Mouse (Mus musculus) neural tube, embryonic 12.5 days (tissue): ENCODE results near the gene Csmd2. TPM values are rescaled to one million over a fixed set of nuclear protein-coding genes. Genes with fewer than 3 reads are reported as not detected.

Experiments used
- ATAC-seq: fragments of 200-750 bp; cut with Nextera tagmentation; 2 replicates; pipeline ENCODE4 v1.8.0; 2017; ENCODE audit warnings: low read depth, mild to moderate bottlenecking, moderate TSS enrichment, moderate library complexity; ENCODE audit not compliant: low FRiP score
- H3K27ac ChIP-seq: fragments of 300-500 bp; sonication (generic); 2 replicates; pipeline ENCODE4 v1.5.1; 2016
- H3K27me3 ChIP-seq: fragments of 300-500 bp; sonication (generic); replicated peaks from 2 replicates; pipeline ENCODE4 v1.6.1; 2016; ENCODE audit warnings: mild to moderate bottlenecking
- H3K36me3 ChIP-seq: fragments of 300-500 bp; sonication (generic); 2 replicates; pipeline ENCODE4 v1.6.1; 2016; ENCODE audit warnings: mild to moderate bottlenecking
- H3K4me1 ChIP-seq: fragments of 300-500 bp; sonication (generic); 2 replicates; pipeline ENCODE4 v1.6.1; 2016
- H3K4me2 ChIP-seq: fragments of 300-500 bp; sonication (generic); replicated peaks from 2 replicates; pipeline ENCODE4 v1.6.1; 2016; ENCODE audit warnings: mild to moderate bottlenecking
- H3K4me3 ChIP-seq: fragments of 300-500 bp; sonication (generic); 2 replicates; pipeline ENCODE4 v1.5.1; 2016
- H3K9ac ChIP-seq: fragments of 300-500 bp; sonication (generic); 2 replicates; pipeline ENCODE4 v1.6.1; 2016; ENCODE audit warnings: mild to moderate bottlenecking
- H3K9me3 ChIP-seq: fragments of 300-500 bp; sonication (generic); 2 replicates; pipeline ENCODE4 v1.6.1; 2016; ENCODE audit warnings: mild to moderate bottlenecking
- WGBS: fragments of 180-500 bp; shearing (Covaris S2); methylation state at CpG from one replicate; pipeline ENCODE4 v1.1.7; 2016; 5-methylcytosine and 5-hydroxymethylcytosine counted together
- polyA plus RNA-seq: library from polyadenylated mRNA; unstranded; fragments of >200 nt; fragmentation: Nextera tagmentation; extraction: Ambion mirVana; gene quantifications from 2 replicates; pipeline ENCODE4 v1.2.1, GENCODE M21; 2016

Csmd2 gene
- polyA plus RNA-seq, 1 experiment from 2014 or later: 4.8 TPM

- H3K9ac ChIP-seq: no peak overlapping the region
- no peak for ATAC-seq
- H3K4me2 ChIP-seq: no peak overlapping the region
- H3K4me3 ChIP-seq: no peak overlapping the region
- H3K36me3 ChIP-seq: 0 out of 2 replicates have a peak, but pooled peaks cover 4% of the 10 kb centered on the region
- H3K27me3 ChIP-seq: no peaks in the 10 kb centered on the region
- 88% methylated on average over 2 of the region's 2 CpGs for WGBS
- H3K9me3 ChIP-seq: no peaks in the 10 kb centered on the region
- no peaks in the 10 kb centered on the region for H3K4me1 ChIP-seq
- no peak overlapping the region for H3K27ac ChIP-seq
Observed at GRCm38 (mm10) chr4:128378946-128379345, 391.3 kb downstream of the Csmd2 start.

DNA sequence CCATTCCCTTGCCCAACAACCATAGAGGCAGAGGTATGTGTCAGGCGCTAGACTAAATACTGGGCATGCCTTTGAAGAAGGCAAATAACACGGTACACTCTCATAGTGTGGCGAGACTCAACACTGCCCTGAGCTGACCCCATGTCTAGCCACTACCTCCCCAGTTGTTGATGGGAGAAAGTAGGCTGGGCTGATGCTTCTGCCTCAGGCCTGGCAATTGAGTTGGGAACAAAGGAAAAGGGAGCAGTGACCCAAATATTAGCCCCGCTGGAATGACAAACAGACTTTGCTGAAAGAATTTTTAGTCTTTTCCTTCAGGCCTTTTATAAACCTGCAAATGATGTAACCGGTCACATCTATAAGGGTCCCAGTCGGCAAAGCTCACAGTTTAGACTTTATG is 393.7 kb downstream of the Csmd2 start:
- H3K27ac ChIP-seq: no peak overlapping the region
- no peak overlapping the region for H3K4me2 ChIP-seq
- H3K4me1 ChIP-seq: no peaks in the 10 kb centered on the region
- no peaks in the 10 kb centered on the region for H3K27me3 ChIP-seq
- H3K9ac ChIP-seq: no peak overlapping the region
- 87% methylated on average over 6 of the region's 6 CpGs for WGBS
- no peak for ATAC-seq
- 0 out of 2 replicates have a peak, but pooled peaks cover 4% of the 10 kb centered on the region for H3K36me3 ChIP-seq
- no peaks in the 10 kb centered on the region for H3K9me3 ChIP-seq
- no peak overlapping the region for H3K4me3 ChIP-seq

- Histone ChIP-seq H3K9me3 (no peaks in the 10 kb centered on the region), H3K4me2 (no peak overlapping the region), H3K27me3 (no peaks in the 10 kb centered on the region), H3K4me1 (no peaks in the 10 kb centered on the region), H3K4me3 (no peak overlapping the region), H3K27ac (no peak overlapping the region), H3K9ac (no peak overlapping the region), H3K36me3 (0 out of 2 replicates have a peak, but pooled peaks cover 4% of the 10 kb centered on the region)
- no peak for ATAC-seq
- 95% methylated on average over 7 of the region's 7 CpGs for WGBS
Observed at GRCm38 (mm10) chr4:128383800-128384199, 396.1 kb downstream of the Csmd2 start.

DNA sequence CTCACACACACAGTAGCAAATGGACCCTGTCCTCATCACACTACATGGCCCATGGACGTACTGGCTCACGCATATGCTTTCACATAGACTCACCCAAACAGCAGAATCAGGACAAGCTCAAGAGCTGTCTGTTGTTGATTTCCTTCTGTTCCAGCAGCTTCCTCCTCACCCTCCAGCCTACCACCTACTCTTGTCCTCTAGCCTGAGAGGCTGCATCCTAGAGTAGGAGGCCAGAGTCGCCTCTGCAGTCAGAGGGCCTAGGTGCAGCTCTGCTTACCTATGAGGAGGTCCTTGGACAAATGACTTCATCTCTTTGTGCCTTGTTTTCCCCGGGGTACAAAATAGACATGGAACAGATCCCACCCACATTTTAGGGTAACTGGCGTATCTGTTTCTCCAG is 403.8 kb downstream of the Csmd2 start:
- H3K27ac ChIP-seq: no peak overlapping the region
- no peak for ATAC-seq
- no peak overlapping the region for H3K4me2 ChIP-seq
- H3K9ac ChIP-seq: no peak overlapping the region
- H3K4me1 ChIP-seq: peaks cover 8% of the 10 kb centered on the region
- H3K9me3 ChIP-seq: no peaks in the 10 kb centered on the region
- H3K27me3 ChIP-seq: no peaks in the 10 kb centered on the region
- no peak overlapping the region for H3K4me3 ChIP-seq
- 91% methylated on average over 5 of the region's 5 CpGs for WGBS
- 0 out of 2 replicates have a peak, but pooled peaks cover 3% of the 10 kb centered on the region for H3K36me3 ChIP-seq

DNA sequence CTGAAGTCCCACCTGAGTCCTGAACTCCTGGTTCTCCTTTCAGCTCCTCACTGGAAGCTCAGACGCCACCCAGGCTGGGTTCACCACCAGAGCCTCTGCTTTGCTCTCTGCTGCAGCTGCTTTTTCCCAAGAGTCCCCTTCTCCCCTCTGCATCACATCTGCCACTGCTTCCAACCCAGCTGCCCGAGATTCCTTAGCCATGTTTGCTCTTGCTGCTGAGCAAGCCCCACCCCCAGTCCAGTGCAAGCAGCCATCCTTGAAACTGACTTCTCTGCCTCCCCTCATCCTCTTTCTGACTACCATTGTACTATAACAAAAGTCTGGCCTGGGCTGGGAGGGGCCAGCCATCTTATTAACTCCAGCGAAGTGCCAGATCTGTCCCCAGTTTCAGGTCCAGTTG is 404.6 kb downstream of the Csmd2 start:
- H3K36me3 ChIP-seq: 0 out of 2 replicates have a peak, but pooled peaks cover 3% of the 10 kb centered on the region
- no peaks in the 10 kb centered on the region for H3K9me3 ChIP-seq
- peaks cover 8% of the 10 kb centered on the region for H3K4me1 ChIP-seq
- ATAC-seq: no peak
- H3K27me3 ChIP-seq: no peaks in the 10 kb centered on the region
- 35% methylated on average over 3 of the region's 3 CpGs for WGBS
- no peak overlapping the region for H3K4me2 ChIP-seq
- no peak overlapping the region for H3K9ac ChIP-seq
- no peak overlapping the region for H3K4me3 ChIP-seq
- no peak overlapping the region for H3K27ac ChIP-seq

DNA sequence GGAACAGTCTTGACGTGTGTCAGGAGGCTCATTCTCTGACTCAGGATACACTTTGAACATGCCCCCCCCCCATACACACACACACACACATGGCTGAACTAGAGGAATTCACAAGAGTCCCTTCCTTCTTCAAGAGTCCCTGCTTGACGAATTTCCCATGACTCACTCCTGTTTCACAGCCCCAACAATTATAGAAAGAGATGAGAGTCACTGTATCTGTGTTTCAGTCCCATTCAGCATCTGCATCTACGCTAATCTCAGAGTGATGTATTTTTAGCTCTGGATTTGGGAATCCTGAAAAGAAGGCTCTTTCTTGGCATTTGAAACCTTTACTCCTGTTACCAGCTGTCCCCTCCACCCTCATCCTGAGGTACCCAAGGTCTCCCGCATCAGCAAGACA is 406.2 kb downstream of the Csmd2 start:
- Histone ChIP-seq H3K4me2 (no peak overlapping the region), H3K36me3 (0 out of 2 replicates have a peak, but pooled peaks cover 3% of the 10 kb centered on the region), H3K9ac (no peak overlapping the region), H3K9me3 (no peaks in the 10 kb centered on the region), H3K4me3 (no peak overlapping the region), H3K4me1 (peaks cover 8% of the 10 kb centered on the region), H3K27ac (no peak overlapping the region), H3K27me3 (no peaks in the 10 kb centered on the region)
- ATAC-seq: no peak
- WGBS: 83% methylated on average over 4 of the region's 4 CpGs

GRCm38 (mm10) chr4:128396616-128397015 is 409.0 kb downstream of the Csmd2 start:
- Histone ChIP-seq H3K27me3 (no peaks in the 10 kb centered on the region), H3K36me3 (0 out of 2 replicates have a peak, but pooled peaks cover 3% of the 10 kb centered on the region), H3K4me1 (peaks cover 8% of the 10 kb centered on the region), H3K4me2 (no peak overlapping the region), H3K27ac (no peak overlapping the region), H3K9ac (no peak overlapping the region), H3K9me3 (no peaks in the 10 kb centered on the region), H3K4me3 (no peak overlapping the region)
- 86% methylated on average over 5 of the region's 5 CpGs for WGBS
- no peak for ATAC-seq

GRCm38 (mm10) chr4:128397804-128398203 is 410.1 kb downstream of the Csmd2 start:
- no peak overlapping the region for H3K27ac ChIP-seq
- 80% methylated on average over 7 of the region's 7 CpGs for WGBS
- ATAC-seq: no peak

DNA sequence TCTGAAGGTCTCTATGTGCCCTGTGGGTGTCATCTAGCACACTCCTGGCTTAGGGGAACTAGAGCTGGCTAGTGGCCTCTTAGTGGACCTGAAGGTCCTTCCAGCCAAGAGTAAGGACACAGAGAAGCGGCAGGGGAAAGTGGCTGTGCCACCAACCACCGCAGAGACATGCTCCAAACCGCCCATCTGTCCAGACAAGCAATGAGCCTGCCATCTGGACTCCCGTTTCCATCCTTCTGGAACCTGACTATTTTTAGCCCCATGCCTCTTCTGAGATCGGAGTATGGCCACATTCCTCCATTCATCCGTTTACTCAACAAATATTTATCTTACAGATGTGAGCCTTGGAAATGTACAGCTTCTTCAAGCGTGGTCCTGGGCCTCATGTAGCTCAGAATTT is 411.3 kb downstream of the Csmd2 start:
- Histone ChIP-seq H3K36me3 (0 out of 2 replicates have a peak, but pooled peaks cover 3% of the 10 kb centered on the region), H3K9ac (no peak overlapping the region), H3K27me3 (no peaks in the 10 kb centered on the region), H3K4me1 (no peaks in the 10 kb centered on the region; the same call in 1 of the 2 replicates), H3K4me2 (no peak overlapping the region), H3K4me3 (no peak overlapping the region), H3K9me3 (no peaks in the 10 kb centered on the region), H3K27ac (no peak overlapping the region)
- no peak for ATAC-seq
- 77% methylated on average over 7 of the region's 7 CpGs for WGBS

More at GRCm38 (mm10) chr4:128397804-128398203, 410.1 kb downstream of the Csmd2 start:
- Histone ChIP-seq H3K9ac (no peak overlapping the region), H3K9me3 (no peaks in the 10 kb centered on the region), H3K27me3 (no peaks in the 10 kb centered on the region), H3K4me2 (no peak overlapping the region), H3K4me3 (no peak overlapping the region), H3K36me3 (0 out of 2 replicates have a peak, but pooled peaks cover 3% of the 10 kb centered on the region), H3K4me1 (no peaks in the 10 kb centered on the region; the same call in none of the 2 replicates)

GRCm38 (mm10) chr4:128400016-128400415 is 412.4 kb downstream of the Csmd2 start:
- no peak for ATAC-seq
- Histone ChIP-seq H3K4me3 (no peak overlapping the region), H3K9ac (no peak overlapping the region), H3K4me2 (no peak overlapping the region), H3K9me3 (no peaks in the 10 kb centered on the region), H3K27ac (no peak overlapping the region), H3K27me3 (no peaks in the 10 kb centered on the region), H3K4me1 (no peaks in the 10 kb centered on the region; the same call in 1 of the 2 replicates), H3K36me3 (0 out of 2 replicates have a peak, but pooled peaks cover under 1% of the 10 kb centered on the region)
- WGBS: 82% methylated on average over 6 of the region's 6 CpGs

- no peaks in the 10 kb centered on the region for H3K9me3 ChIP-seq
- H3K4me3 ChIP-seq: no peak overlapping the region
- no peak overlapping the region for H3K4me2 ChIP-seq
- no peak for ATAC-seq
- no peak overlapping the region for H3K27ac ChIP-seq
- 76% methylated on average over 3 of the region's 3 CpGs for WGBS
- no peaks in the 10 kb centered on the region; the same call in 1 of the 2 replicates for H3K4me1 ChIP-seq
- no peaks in the 10 kb centered on the region for H3K36me3 ChIP-seq
- H3K27me3 ChIP-seq: no peaks in the 10 kb centered on the region
- no peak overlapping the region for H3K9ac ChIP-seq
Observed at GRCm38 (mm10) chr4:128401591-128401990, 413.9 kb downstream of the Csmd2 start.

DNA sequence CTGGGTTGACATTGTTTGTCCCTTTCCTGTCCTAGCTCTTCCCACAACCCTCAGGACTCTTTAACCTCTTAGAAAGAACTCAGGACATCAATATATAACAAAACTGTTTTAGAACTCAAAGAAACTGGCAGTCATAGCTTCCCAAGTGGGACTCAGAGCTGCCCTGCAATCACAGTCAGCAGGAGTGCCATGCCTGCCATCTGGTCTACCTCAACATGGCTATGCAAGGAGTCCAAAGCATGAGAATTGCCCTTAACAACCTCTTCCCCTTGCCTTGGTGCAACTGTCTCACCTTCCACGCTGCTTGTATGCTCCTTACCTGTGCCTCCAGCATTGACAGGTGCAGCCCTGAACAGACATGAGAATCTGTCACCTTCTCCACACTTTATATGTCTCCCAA is 415.0 kb downstream of the Csmd2 start:
- Histone ChIP-seq H3K27ac (no peak overlapping the region), H3K4me3 (no peak overlapping the region), H3K27me3 (no peaks in the 10 kb centered on the region), H3K4me2 (no peak overlapping the region), H3K36me3 (no peaks in the 10 kb centered on the region), H3K9ac (no peak overlapping the region), H3K9me3 (no peaks in the 10 kb centered on the region), H3K4me1 (no peaks in the 10 kb centered on the region; the same call in 1 of the 2 replicates)
- 81% methylated on average over 1 of the region's 1 CpGs for WGBS
- ATAC-seq: no peak

DNA sequence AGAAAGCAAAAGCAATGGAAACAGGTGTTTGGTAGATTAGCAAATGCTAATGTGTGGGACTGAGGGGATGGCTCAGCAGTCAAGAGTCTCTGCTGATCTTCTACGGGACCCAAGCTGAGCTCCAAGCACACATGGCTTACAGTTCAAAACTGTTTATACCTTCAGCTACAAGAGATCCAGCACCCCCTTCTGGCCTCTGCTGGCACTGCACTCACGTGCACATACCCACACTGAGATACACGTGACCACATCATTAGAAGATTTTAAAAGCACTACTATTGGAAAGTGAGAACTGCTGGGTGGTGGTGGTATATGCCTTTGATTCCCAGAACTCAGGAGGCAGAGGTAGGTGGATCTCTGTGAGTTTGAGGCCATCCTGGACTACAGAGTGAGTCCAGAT is 417.9 kb downstream of the Csmd2 start:
- H3K4me1 ChIP-seq: no peaks in the 10 kb centered on the region

More for the DNA sequence above, 417.9 kb downstream of the Csmd2 start:
- Histone ChIP-seq H3K36me3 (no peaks in the 10 kb centered on the region), H3K27ac (no peak overlapping the region), H3K9me3 (no peaks in the 10 kb centered on the region), H3K4me2 (no peak overlapping the region), H3K9ac (no peak overlapping the region), H3K27me3 (no peaks in the 10 kb centered on the region), H3K4me3 (no peak overlapping the region)
- WGBS: 95% methylated on average over 3 of the region's 3 CpGs
- ATAC-seq: no peak
